Mouse (Mus musculus) E14TG2a.4 (cell line): ENCODE measurements around the gene Hist2h4.
A peak's percentile ranks its signal among the peaks of the same experiment; 100 is the strongest.
"Not testable (repeated sequence)": the region's sequence is repeated elsewhere in the genome, so short reads cannot be mapped to it uniquely, and the experiment has no call there.

Source experiments
- H3K27me3 ChIP-seq: 2 replicates; pipeline ENCODE4 v1.6.1; 2014; ENCODE audit warnings: low read length, control low read depth; ENCODE audit not compliant: insufficient read depth
- H3K36me3 ChIP-seq: 2 replicates; pipeline ENCODE4 v1.6.1; 2014; ENCODE audit warnings: low read length, control low read depth; ENCODE audit not compliant: insufficient read depth
- H3K4me1 ChIP-seq: replicated peaks from 2 replicates; pipeline ENCODE4 v1.6.1; 2014; ENCODE audit warnings: low read depth, low read length, control low read depth
- H3K4me3 ChIP-seq: replicated peaks from 2 replicates; pipeline ENCODE4 v1.5.1; 2014; ENCODE audit warnings: mild to moderate bottlenecking, low read length
- H3K9me3 ChIP-seq: 2 replicates; pipeline ENCODE4 v1.6.1; 2014; ENCODE audit warnings: low read length, control low read depth
- CTCF ChIP-seq: conservative IDR thresholded peaks from 2 replicates; pipeline ENCODE4 v1.5.1; 2014; ENCODE audit warnings: low read length
- NANOG ChIP-seq: IDR thresholded peaks from 2 replicates; pipeline ENCODE4 v1.6.1; 2014; ENCODE audit warnings: borderline replicate concordance, low read length, mixed read lengths
- POU5F1 ChIP-seq: IDR thresholded peaks from 2 replicates; pipeline ENCODE4 v1.6.1; 2014; ENCODE audit warnings: low read length, borderline replicate concordance

The Hist2h4 gene

GRCm38 (mm10) chr3:96293787-96294186 lies 30.7 kb upstream of the Hist2h4 start, which contains the start of gene Fcgr1:
Gene Fcgr1, minus strand, starts transcription at chr3:96293969.
- Histone ChIP-seq H3K4me3 (0 out of 2 replicates have a peak within 1 kb of the TSS, but pooled peaks have one; percentile 2), H3K9me3 (0 out of 2 replicates have a peak, but pooled peaks cover 4% of the 10 kb centered on the region), H3K27me3 (peaks cover 4% of the 10 kb centered on the region; the same call in 1 of the 2 replicates), H3K36me3 (no peaks in the 10 kb centered on the region), H3K4me1 (peaks cover 37% of the 10 kb centered on the region)
- TF ChIP-seq CTCF (no peak), NANOG (no peak), POU5F1 (no peak)

GRCm38 (mm10) chr3:96293368-96293767 lies 30.3 kb upstream of the Hist2h4 start:
- H3K4me1 ChIP-seq: peaks cover 40% of the 10 kb centered on the region
- no peaks in the 10 kb centered on the region for H3K9me3 ChIP-seq
- H3K36me3 ChIP-seq: no peaks in the 10 kb centered on the region
- H3K4me3 ChIP-seq: no peak overlapping the region
- TF ChIP-seq CTCF: no peak
- TF ChIP-seq POU5F1: no peak
- TF ChIP-seq NANOG: no peak
- H3K27me3 ChIP-seq: peaks cover 4% of the 10 kb centered on the region; the same call in 1 of the 2 replicates

GRCm38 (mm10) chr3:96292641-96293040 lies 29.5 kb upstream of the Hist2h4 start:
- H3K9me3 ChIP-seq: peaks cover 2% of the 10 kb centered on the region
- peaks cover 4% of the 10 kb centered on the region; the same call in 1 of the 2 replicates for H3K27me3 ChIP-seq
- 0 out of 2 replicates have a peak overlapping the region, but pooled peaks have one; percentile 2 for H3K4me3 ChIP-seq
- H3K36me3 ChIP-seq: no peaks in the 10 kb centered on the region
- TF ChIP-seq NANOG (no peak), POU5F1 (no peak), CTCF (no peak)
- H3K4me1 ChIP-seq: peaks cover 41% of the 10 kb centered on the region

- not testable (repeated sequence) for H3K4me3 ChIP-seq
- peaks cover 11% of the 10 kb centered on the region for H3K9me3 ChIP-seq
These were observed 27.6 kb upstream of the Hist2h4 start for GRCm38 (mm10) chr3:96290727-96291126.

GRCm38 (mm10) chr3:96289201-96289600 lies 26.1 kb upstream of the Hist2h4 start:
- peaks cover 4% of the 10 kb centered on the region for H3K27me3 ChIP-seq
- TF ChIP-seq NANOG: peak; percentile 78
- TF ChIP-seq POU5F1: no peak
- TF ChIP-seq CTCF: no peak
- H3K36me3 ChIP-seq: no peaks in the 10 kb centered on the region
- peaks cover 42% of the 10 kb centered on the region for H3K4me1 ChIP-seq
- H3K9me3 ChIP-seq: peaks cover 11% of the 10 kb centered on the region
- no peak overlapping the region for H3K4me3 ChIP-seq

More at GRCm38 (mm10) chr3:96290727-96291126, 27.6 kb upstream of the Hist2h4 start:
- not testable (repeated sequence) for H3K27me3 ChIP-seq, H3K36me3 ChIP-seq
- peaks cover 41% of the 10 kb centered on the region for H3K4me1 ChIP-seq

GRCm38 (mm10) chr3:96287334-96287733 lies 24.2 kb upstream of the Hist2h4 start:
- peaks cover 35% of the 10 kb centered on the region for H3K4me1 ChIP-seq
- TF ChIP-seq CTCF: peak; percentile 85
- not testable (repeated sequence) for H3K27me3 ChIP-seq, H3K36me3 ChIP-seq, H3K4me3 ChIP-seq
- H3K9me3 ChIP-seq: peaks cover 11% of the 10 kb centered on the region

GRCm38 (mm10) chr3:96284457-96284856 lies 21.3 kb upstream of the Hist2h4 start:
- Histone ChIP-seq H3K4me1 (peaks cover 36% of the 10 kb centered on the region), H3K9me3 (peaks cover 11% of the 10 kb centered on the region), H3K27me3 (peaks cover 3% of the 10 kb centered on the region; the same call in 1 of the 2 replicates), H3K4me3 (no peak overlapping the region), H3K36me3 (no peaks in the 10 kb centered on the region)
- TF ChIP-seq NANOG: no peak
- peak; percentile 44 for TF ChIP-seq CTCF

GRCm38 (mm10) chr3:96280660-96281059 lies 17.5 kb upstream of the Hist2h4 start:
- H3K9me3 ChIP-seq: no peaks in the 10 kb centered on the region
- peaks cover 3% of the 10 kb centered on the region; the same call in 1 of the 2 replicates for H3K27me3 ChIP-seq
- no peaks in the 10 kb centered on the region for H3K36me3 ChIP-seq

GRCm38 (mm10) chr3:96277800-96278624 lies 14.9 kb upstream of the Hist2h4 start:
- Histone ChIP-seq H3K36me3 (no peaks in the 10 kb centered on the region), H3K4me3 (peak overlapping the region; percentile 82), H3K9me3 (no peaks in the 10 kb centered on the region), H3K4me1 (peaks cover 52% of the 10 kb centered on the region), H3K27me3 (no peaks in the 10 kb centered on the region)
- TF ChIP-seq CTCF: peak; percentile 70
- no peak for TF ChIP-seq NANOG
- TF ChIP-seq POU5F1: no peak

More at GRCm38 (mm10) chr3:96280660-96281059, 17.5 kb upstream of the Hist2h4 start:
- Histone ChIP-seq H3K4me3 (no peak overlapping the region), H3K4me1 (peaks cover 48% of the 10 kb centered on the region)
- TF ChIP-seq CTCF (0 out of 2 replicates have a peak, but pooled peaks have one; percentile 15), POU5F1 (no peak), NANOG (no peak)
